Mouse (Mus musculus) B cell, adult 67 days (primary cell): Measurements from ENCODE around the gene Gpr165. TPM values are rescaled to one million over a fixed set of nuclear protein-coding genes. Genes with fewer than 3 reads are reported as not detected.

ENCODE experiments used
- total RNA-seq, 2 experiments: library from RNA; stranded (reverse); gene quantifications; 4 replicates each; pipeline ENCODE4 v1.2.4; 2023

Gene Gpr165
- total RNA-seq, result not detected

GRCm38 (mm10) chrX:96712907-96713774 is at the start of gene Gpr165:
Gene Gpr165, plus strand, starts transcription at chrX:96713441.

